Mouse (Mus musculus) right cerebral cortex, postnatal 4 days (tissue): Measurements from ENCODE around the gene Sox4.

Source experiments
- DNase-seq: peaks from one replicate; pipeline ENCODE4 v3.0.0-alpha.2; 2022

Gene Sox4

GRCm38 (mm10) chr13:28953581-28953991 is at the start of gene Sox4:
Gene Sox4, minus strand, starts transcription at chr13:28953713.
- DNase-seq, result peak; percentile 98

GRCm38 (mm10) chr13:28991899-28992664 is 38.6 kb upstream of the Sox4 start:
- no peak for DNase-seq

- no peak for DNase-seq
Observed at GRCm38 (mm10) chr13:28988751-28989703, 35.5 kb upstream of the Sox4 start.

DNA sequence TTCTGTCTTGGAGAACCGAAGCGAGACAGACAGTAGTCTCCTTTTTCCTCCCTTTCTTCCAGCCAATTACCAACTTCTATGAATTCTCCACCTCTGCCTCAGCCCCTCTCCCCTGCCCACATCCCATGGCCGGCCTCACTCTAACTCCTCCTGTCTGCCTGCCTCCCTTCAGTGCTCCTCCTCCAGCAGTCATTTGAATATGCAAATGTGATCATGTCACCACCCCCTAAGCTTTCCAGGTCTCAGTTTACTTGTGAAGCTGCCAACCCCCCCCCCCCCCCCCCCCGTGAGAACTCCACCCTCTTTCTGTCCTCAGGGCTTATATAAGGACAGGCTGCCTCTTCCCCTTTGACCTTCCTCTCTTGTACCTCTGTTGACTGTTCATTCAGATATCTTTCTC is 27.2 kb upstream of the Sox4 start:
- DNase-seq, result no peak

GRCm38 (mm10) chr13:28975011-28975410 is 21.5 kb upstream of the Sox4 start:
- DNase-seq, result no peak

GRCm38 (mm10) chr13:28974597-28974996 is 21.1 kb upstream of the Sox4 start:
- no peak for DNase-seq

- DNase-seq, result no peak
Observed at GRCm38 (mm10) chr13:28960916-28961315, 7.4 kb upstream of the Sox4 start.

DNA sequence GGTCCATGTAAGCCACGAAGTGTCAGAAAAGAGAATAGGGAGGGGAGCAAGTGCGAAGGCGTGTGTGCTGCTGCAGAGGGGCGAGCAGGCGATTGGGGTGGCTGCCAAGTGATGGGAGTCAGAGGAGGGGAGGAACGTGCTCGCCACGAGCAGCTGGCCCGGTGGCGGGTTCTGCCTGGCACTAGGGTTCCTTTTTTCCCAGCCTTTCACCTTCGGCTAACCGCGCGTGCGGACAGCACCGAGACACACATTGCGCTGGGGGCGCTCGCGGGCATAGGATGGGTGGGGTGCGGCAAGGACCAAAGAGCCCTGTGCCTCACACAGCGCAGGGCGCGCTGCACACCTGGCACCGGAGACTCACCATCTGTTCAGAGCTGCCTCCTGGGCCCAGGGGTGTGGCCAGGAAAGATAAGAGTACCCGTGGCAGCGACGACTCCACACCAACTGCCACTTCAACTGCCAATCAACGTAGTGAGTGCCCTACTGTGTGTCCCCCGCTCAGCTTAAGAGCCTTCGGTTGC is 6.0 kb upstream of the Sox4 start:
- peak; percentile 88 for DNase-seq

DNA sequence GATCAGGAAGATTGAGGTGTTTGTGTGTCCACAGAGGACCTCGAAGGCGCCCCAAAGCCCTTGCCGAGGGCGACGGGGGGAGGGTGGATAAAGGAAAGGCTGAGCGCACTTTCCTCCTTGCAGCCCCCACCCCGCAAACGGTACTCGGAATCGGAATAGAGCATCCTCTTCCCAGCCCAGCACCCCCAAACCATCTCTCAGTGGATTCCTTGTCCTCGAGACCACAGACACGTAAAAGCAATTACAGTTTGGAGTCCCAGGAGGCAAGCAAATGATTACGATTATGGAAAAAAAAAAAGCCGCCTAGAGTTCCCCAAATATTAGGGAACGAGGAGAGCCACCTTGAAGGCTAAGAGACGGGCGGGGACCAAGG is 5.5 kb upstream of the Sox4 start:
- no peak for DNase-seq

- DNase-seq, result peak; percentile 74
Observed at GRCm38 (mm10) chr13:28958211-28959067, 4.9 kb upstream of the Sox4 start.

DNA sequence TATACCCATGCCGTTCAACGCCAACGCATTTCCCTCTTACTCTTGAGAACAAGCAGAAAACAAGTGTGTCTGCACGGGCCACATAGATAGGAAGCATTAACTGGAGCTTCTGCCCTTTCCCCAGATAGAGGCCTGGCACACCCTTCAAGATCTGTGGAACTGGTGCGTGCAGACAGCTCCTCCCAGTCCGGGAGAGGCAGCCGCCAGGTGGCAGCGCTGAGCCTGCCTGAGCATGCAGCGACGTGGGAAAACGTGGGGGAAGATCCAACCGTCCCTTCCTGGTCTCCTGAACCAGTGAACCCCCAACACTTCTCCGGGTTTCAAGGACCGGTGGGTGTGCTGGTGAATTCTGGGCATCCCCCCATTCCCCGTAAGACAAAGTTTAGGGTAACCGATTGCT is 4.3 kb upstream of the Sox4 start:
- peak; percentile 100 for DNase-seq

DNA sequence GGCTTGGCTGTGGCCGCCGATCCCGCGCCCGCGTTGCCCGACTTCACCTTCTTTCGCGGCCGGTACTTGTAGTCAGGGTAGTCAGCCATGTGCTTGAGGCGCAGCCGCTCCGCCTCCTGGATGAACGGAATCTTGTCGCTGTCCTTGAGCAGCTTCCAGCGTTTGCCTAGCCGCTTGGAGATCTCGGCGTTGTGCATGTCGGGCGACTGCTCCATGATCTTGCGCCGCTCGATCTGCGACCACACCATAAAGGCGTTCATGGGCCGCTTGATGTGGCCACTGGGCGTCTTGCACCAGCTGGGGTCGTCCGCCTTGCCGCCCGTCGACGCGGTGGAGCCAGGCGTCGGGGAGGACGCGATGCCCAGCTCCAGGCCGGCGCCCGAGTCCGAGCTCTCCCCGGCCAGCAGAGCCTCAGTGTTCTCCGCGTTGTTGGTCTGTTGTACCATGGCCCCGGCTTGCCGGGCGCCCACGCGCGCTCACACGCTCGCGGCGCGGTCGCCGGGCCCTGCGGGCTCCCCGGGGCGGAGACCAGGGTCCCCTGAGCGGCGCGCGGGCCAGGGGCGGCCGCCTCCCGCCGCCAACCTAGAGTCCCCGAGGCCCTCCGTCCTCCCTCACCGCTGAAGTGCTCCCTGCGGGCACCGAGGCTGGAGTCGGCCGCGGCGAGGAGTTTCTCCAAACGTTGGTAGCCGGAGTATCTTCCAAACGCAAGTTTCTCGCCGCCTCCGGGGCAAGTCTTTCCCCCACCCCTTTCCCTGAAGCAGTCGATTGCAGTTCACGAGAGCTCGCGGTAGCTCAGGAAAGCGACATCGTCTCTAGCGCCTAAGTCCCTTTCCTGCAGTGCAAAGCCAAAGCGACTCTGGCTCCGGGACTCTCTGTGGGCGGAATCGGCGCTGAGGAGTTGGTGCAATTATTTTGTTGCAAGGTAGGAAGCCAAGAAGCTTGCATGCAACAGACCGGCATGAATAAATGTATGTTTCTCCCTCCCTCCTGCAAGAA is 639 bp downstream of the Sox4 start:
- peak; percentile 50 for DNase-seq

GRCm38 (mm10) chr13:28951691-28952575 is 1.6 kb downstream of the Sox4 start:
- peak; percentile 51 for DNase-seq

GRCm38 (mm10) chr13:28950623-28951491 is 2.7 kb downstream of the Sox4 start:
- peak; percentile 75 for DNase-seq

- no peak for DNase-seq
Observed at GRCm38 (mm10) chr13:28950266-28950622, 3.3 kb downstream of the Sox4 start.

GRCm38 (mm10) chr13:28949279-28949915 is 4.1 kb downstream of the Sox4 start:
- no peak for DNase-seq

DNA sequence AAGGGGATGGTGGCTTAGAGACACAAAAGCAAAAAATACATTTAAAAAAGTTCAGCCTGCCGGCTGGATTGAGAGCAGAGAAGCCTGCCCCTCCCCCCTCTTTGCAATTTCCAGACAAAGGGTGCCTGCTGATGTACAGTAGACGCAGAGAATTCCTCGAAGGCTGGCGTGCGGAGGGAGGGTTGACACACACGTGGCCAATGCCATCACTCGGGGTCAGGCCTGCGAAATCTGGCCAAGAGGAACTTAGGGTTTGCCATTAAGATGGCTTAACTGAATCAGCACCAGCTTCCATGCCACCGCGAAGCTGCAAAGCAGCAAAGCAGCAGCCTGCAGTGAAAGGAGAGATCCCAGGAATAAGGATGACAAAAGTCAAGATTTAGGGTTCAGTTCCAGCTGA is 5.0 kb downstream of the Sox4 start:
- peak; percentile 68 for DNase-seq

DNA sequence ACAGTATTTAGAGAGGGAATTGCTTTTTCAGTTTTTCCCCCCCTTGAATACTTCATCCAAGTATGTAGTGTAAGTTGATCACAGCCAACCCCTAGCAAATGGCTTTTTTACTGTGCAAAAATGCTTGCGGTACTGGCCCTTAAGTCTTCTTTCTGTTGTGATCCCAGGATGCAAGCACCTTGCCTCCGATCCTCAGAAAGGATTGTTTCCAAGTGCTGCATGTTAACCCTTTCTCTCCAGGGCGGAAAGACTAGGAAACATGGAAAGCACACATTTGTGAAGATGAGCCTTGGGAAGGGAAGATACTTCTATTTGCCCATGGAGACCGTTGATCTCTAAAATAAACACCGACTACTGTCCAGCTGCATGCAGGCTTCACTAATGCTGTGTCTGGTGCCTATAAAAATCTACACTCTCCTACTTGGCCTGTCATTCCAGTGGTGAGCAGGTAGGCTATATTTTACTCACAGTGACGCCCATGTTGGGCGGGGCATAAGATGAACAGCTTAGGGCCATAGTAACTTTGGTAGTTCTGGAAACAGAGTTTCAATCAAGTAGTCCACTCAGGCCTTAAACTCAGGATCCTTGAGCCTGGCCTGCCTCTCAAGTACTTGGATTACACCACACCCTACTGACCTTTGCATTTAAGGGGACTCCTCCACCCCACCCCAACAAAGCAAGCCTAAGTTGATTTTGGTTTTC is 5.6 kb downstream of the Sox4 start:
- DNase-seq, result no peak
